Mouse (Mus musculus) lung, postnatal 0 days (tissue): ENCODE measurements around the gene Hip1r. TPM values are rescaled to one million over a fixed set of nuclear protein-coding genes. Genes with fewer than 3 reads are reported as not detected.

Experiments
- ATAC-seq: fragments of 200-750 bp; cut with Nextera tagmentation; 2 replicates; pipeline ENCODE4 v1.8.0; 2017; ENCODE audit warnings: moderate library complexity
- DNase-seq: peaks from one replicate; pipeline ENCODE4 v3.0.0-alpha.2; 2016; ENCODE audit warnings: low spot score
- H3K27ac ChIP-seq: fragments of 300-500 bp; sonication (generic); 2 replicates; pipeline ENCODE4 v1.5.1; 2014; ENCODE audit warnings: antibody characterized with exemption, mild to moderate bottlenecking, low read length, mixed read lengths
- H3K27me3 ChIP-seq: fragments of 300-500 bp; sonication (generic); replicated peaks from 2 replicates; pipeline ENCODE4 v1.6.1; 2014; ENCODE audit warnings: low read length, mixed read lengths; ENCODE audit not compliant: insufficient read depth
- H3K36me3 ChIP-seq: fragments of 300-500 bp; sonication (generic); 2 replicates; pipeline ENCODE4 v1.6.1; 2014; ENCODE audit warnings: low read length, mixed read lengths; ENCODE audit not compliant: insufficient read depth
- H3K4me1 ChIP-seq: fragments of 300-500 bp; sonication (generic); 2 replicates; pipeline ENCODE4 v1.6.1; 2014; ENCODE audit warnings: antibody characterized with exemption, low read depth, low read length, mixed read lengths; ENCODE audit not compliant: insufficient read depth
- H3K4me2 ChIP-seq: fragments of 300-500 bp; sonication (generic); replicated peaks from 2 replicates; pipeline ENCODE4 v1.6.1; 2014; ENCODE audit warnings: low read depth, mild to moderate bottlenecking, low read length, moderate library complexity, mixed read lengths
- H3K4me3 ChIP-seq: fragments of 300-500 bp; sonication (generic); 2 replicates; pipeline ENCODE4 v1.5.1; 2014; ENCODE audit warnings: low read depth, low read length
- H3K9ac ChIP-seq: fragments of 300-500 bp; sonication (generic); replicated peaks from 2 replicates; pipeline ENCODE4 v1.6.1; 2014; ENCODE audit warnings: low read depth, mild to moderate bottlenecking
- H3K9me3 ChIP-seq: fragments of 300-500 bp; sonication (generic); 2 replicates; pipeline ENCODE4 v1.6.1; 2016; ENCODE audit warnings: low read length, mixed read lengths
- CTCF ChIP-seq: IDR thresholded peaks from 2 replicates; pipeline ENCODE4 v1.5.1; 2016; ENCODE audit warnings: antibody characterized with exemption, mild to moderate bottlenecking
- EP300 ChIP-seq: IDR thresholded peaks from 2 replicates; pipeline ENCODE4 v1.6.1; 2016; ENCODE audit warnings: antibody characterized with exemption, mild to moderate bottlenecking, control low read depth
- WGBS: fragments of 180-500 bp; shearing (Covaris S2); extraction: QIAGEN DNeasy Blood & Tissue Kit; methylation state at CpG from one replicate; pipeline ENCODE4 v1.1.7; 2014; 5-methylcytosine and 5-hydroxymethylcytosine counted together
- polyA plus RNA-seq: library from polyadenylated mRNA; unstranded; fragments of >200 nt; fragmentation: Nextera tagmentation; extraction: Ambion mirVana; gene quantifications from 2 replicates; pipeline ENCODE4 v1.2.1, GENCODE M21; 2015

Hip1r gene
- polyA plus RNA-seq, 1 experiment from 2014 or later = 20.0 TPM

- Histone ChIP-seq H3K4me1 (no peaks in the 10 kb centered on the region), H3K4me2 (no peak overlapping the region), H3K9me3 (no peaks in the 10 kb centered on the region), H3K36me3 (peaks cover 43% of the 10 kb centered on the region), H3K4me3 (no peak overlapping the region), H3K27me3 (no peaks in the 10 kb centered on the region), H3K9ac (no peak overlapping the region), H3K27ac (no peak overlapping the region)
- WGBS = 80% methylated on average over 17 of the region's 17 CpGs
- no peak for ATAC-seq
- DNase-seq = no peak
- TF ChIP-seq CTCF = no peak
- TF ChIP-seq EP300 = no peak
Observed at GRCm38 (mm10) chr5:124004356-124005150, 31.1 kb downstream of the Hip1r start.

GRCm38 (mm10) chr5:124005151-124005500 lies 31.7 kb downstream of the Hip1r start:
- DNase-seq = no peak
- no peak overlapping the region for H3K9ac ChIP-seq
- no peaks in the 10 kb centered on the region for H3K4me1 ChIP-seq
- H3K36me3 ChIP-seq = peaks cover 43% of the 10 kb centered on the region
- no peak for ATAC-seq
- H3K27ac ChIP-seq = no peak overlapping the region
- 90% methylated on average over 15 of the region's 15 CpGs for WGBS
- no peak overlapping the region for H3K4me2 ChIP-seq
- no peaks in the 10 kb centered on the region for H3K27me3 ChIP-seq
- no peak for TF ChIP-seq CTCF
- TF ChIP-seq EP300 = no peak
- no peak overlapping the region for H3K4me3 ChIP-seq
- no peaks in the 10 kb centered on the region for H3K9me3 ChIP-seq

GRCm38 (mm10) chr5:124005591-124005990 lies 32.2 kb downstream of the Hip1r start:
- Histone ChIP-seq H3K4me2 (no peak overlapping the region), H3K9ac (no peak overlapping the region), H3K9me3 (no peaks in the 10 kb centered on the region), H3K27me3 (no peaks in the 10 kb centered on the region), H3K4me3 (no peak overlapping the region), H3K36me3 (peaks cover 43% of the 10 kb centered on the region), H3K27ac (no peak overlapping the region), H3K4me1 (no peaks in the 10 kb centered on the region)
- TF ChIP-seq CTCF = no peak
- no peak for TF ChIP-seq EP300
- DNase-seq (no peak), ATAC-seq (no peak)
- WGBS = 86% methylated on average over 11 of the region's 11 CpGs

DNA sequence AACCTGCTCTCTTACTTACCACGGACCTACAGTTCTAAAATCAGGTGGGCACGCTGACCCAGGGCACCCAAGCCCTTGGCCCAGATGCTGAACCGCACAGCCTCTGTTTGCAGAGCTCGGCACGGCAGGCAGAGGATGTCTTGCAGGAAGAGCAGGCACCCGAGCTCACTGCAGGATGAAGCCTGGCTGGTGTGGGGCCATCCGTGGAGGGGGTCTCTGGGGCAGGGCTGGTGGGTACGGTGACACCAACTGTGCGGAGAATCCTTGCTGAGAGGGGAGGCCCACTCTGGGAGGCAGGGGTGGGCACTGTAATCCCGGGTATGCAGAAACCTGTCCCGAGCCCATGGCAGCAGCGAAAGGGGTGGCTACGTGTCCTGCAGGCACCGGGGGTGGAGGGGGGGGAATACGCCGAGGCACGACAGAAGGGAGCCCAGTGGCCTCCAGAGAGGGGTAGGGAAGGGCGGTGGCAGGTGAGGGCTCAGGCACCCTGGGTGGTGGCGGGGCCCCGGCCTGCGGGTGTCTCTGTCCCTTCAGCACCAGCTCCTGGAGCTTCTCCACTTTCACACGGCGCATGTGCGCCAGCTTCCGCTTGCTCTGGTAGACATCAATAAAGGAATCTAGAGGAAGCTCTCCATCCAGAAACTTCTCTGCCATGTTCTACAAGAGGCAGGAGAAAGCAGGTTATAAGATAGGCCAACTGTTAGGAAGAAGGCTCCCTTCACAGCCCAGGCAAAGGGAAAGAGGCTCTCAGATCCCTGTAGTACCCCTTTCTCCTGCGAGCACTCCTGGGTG lies 32.9 kb downstream of the Hip1r start:
- ATAC-seq = no peak
- no peak overlapping the region for H3K27ac ChIP-seq

DNA sequence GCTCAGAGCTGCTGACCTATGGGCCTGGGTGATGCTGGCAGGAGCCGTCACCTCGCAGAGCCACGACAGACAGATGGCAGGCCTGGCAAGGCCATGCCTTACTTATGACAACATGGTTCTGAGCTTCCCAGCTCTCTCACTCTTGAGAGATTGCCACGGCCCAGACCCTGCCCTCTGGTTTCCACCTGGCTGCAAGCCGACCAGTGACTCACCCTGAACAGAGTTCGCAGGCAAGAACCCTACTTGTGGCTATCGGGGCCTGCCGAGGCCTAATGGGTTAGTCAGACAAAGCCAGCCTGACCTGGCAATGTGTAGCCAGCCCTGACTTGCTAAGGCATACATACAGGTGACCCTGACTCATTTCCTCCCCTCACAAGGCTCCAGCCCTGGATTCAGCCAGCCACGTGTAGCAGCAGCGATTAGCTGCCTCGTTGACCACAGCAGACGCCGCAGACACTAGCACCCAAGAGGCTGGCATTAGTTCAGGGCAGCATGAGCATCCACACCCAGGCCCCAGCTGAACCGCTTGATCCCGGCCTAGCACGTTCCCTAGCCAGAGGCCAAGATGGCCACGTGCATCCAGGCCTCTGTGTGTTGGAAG lies 33.6 kb downstream of the Hip1r start:
- Histone ChIP-seq H3K9me3 (no peaks in the 10 kb centered on the region), H3K27me3 (no peaks in the 10 kb centered on the region), H3K4me1 (peaks cover 11% of the 10 kb centered on the region; the same call in 1 of the 2 replicates), H3K4me2 (no peak overlapping the region), H3K27ac (no peak overlapping the region), H3K4me3 (no peak overlapping the region), H3K9ac (no peak overlapping the region), H3K36me3 (peaks cover 43% of the 10 kb centered on the region)
- no peak for TF ChIP-seq CTCF
- TF ChIP-seq EP300 = no peak
- no peak for DNase-seq
- 84% methylated on average over 17 of the region's 17 CpGs for WGBS
- ATAC-seq = no peak

More for the DNA sequence above, 32.9 kb downstream of the Hip1r start:
- Histone ChIP-seq H3K9ac (no peak overlapping the region), H3K9me3 (no peaks in the 10 kb centered on the region), H3K4me3 (no peak overlapping the region), H3K27me3 (no peaks in the 10 kb centered on the region), H3K4me1 (peaks cover 4% of the 10 kb centered on the region; the same call in 1 of the 2 replicates), H3K36me3 (peaks cover 43% of the 10 kb centered on the region), H3K4me2 (no peak overlapping the region)
- TF ChIP-seq CTCF (no peak), EP300 (no peak)
- 86% methylated on average over 23 of the region's 26 CpGs for WGBS
- no peak for DNase-seq

DNA sequence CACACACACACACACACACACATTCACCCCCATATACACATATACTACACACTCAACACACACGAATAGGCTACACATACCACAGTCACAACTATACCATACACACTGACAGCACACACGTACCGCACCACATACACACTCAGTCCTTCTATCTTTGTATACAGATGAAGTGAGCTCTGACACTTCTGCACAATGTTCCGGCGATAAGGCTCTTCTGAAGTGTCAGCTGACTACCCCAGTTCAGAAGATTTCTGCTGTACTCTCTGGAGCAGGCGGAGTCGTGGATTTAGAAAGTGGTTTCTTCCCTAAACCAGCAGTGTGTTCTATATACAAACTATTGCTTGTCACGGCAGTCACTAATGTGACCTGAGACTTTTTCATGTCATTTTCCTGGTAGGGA lies 36.6 kb downstream of the Hip1r start:
- Histone ChIP-seq H3K4me3 (no peak overlapping the region), H3K27me3 (no peaks in the 10 kb centered on the region), H3K4me1 (peaks cover 24% of the 10 kb centered on the region; the same call in 1 of the 2 replicates), H3K27ac (no peak overlapping the region), H3K9ac (no peak overlapping the region), H3K36me3 (peaks cover 33% of the 10 kb centered on the region), H3K4me2 (no peak overlapping the region), H3K9me3 (no peaks in the 10 kb centered on the region)
- 54% methylated on average over 8 of the region's 8 CpGs for WGBS
- TF ChIP-seq EP300 = no peak
- TF ChIP-seq CTCF = no peak
- no peak for DNase-seq
- no peak for ATAC-seq
